Mouse (Mus musculus) embryo, embryonic 11 days (tissue): ENCODE results near the gene Epb41l2.
A peak's percentile ranks its signal among the peaks of the same experiment; 100 is the strongest.

ENCODE experiments used
- DNase-seq: peaks from one replicate; pipeline ENCODE4 v3.0.0-alpha.2; 2015

The Epb41l2 gene

DNA sequence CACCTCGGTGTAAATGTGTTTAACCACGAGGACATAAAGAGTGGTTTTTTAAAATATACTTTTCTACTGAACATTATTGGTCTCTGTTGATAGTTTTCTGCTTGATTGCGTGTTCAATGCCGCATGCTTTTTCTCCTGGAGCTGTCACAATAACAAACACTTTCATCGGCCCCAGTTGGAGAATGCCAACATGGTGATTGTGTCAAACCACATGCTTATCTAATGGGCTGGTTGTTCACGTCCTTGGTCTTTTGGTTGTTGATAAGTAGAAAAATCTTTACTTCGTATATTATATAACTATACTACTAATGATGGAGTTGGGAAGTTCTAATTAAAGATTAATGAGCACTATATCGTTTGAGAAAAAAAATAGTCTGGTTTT lies 78.7 kb downstream of the Epb41l2 start:
- no peak for DNase-seq

DNA sequence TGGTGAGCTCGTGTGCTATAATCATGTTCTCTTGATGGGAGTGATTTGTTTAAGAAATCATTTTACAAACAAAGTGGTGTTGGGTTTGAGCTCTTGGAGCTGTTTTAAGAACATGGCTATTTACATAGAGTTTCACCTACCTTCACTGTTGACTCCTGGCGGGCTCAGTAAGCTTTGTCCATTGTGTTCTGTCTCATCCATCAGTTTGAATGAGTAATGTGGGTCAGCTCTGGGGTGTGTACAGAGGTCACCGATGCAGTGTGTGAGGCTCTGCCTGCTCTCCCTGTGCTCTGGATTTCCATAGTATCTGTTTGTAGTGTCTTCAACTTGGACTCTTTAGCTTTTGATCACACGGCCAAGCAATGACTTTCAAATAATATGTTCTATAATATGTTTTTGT lies 79.6 kb downstream of the Epb41l2 start:
- no peak for DNase-seq

- DNase-seq, result no peak
Observed at GRCm38 (mm10) chr10:25439856-25440255, 80.3 kb downstream of the Epb41l2 start.

GRCm38 (mm10) chr10:25441405-25441804 lies 81.8 kb downstream of the Epb41l2 start:
- DNase-seq, result no peak

DNA sequence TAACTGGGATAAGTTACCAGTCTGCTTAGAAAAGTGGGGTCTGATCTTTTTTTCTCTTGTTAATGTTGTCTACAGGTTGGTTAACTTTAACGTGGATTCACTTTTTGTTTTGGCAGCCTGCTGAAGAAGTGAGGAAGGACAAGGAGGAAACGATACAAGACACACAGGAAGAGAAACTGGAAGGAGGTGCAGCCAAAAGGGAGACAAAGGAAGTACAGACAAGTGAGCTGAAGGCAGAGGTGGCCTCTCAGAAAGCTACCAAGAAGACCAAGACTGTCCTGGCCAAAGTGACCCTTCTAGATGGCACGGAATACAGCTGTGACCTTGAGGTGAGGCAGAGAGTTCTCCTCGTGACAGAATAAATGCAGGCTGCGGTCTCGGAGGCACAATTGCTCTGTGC lies 84.0 kb downstream of the Epb41l2 start:
- no peak for DNase-seq

GRCm38 (mm10) chr10:25444198-25444783 lies 84.7 kb downstream of the Epb41l2 start:
- no peak for DNase-seq

GRCm38 (mm10) chr10:25446953-25447525 lies 87.4 kb downstream of the Epb41l2 start:
- DNase-seq, result no peak

DNA sequence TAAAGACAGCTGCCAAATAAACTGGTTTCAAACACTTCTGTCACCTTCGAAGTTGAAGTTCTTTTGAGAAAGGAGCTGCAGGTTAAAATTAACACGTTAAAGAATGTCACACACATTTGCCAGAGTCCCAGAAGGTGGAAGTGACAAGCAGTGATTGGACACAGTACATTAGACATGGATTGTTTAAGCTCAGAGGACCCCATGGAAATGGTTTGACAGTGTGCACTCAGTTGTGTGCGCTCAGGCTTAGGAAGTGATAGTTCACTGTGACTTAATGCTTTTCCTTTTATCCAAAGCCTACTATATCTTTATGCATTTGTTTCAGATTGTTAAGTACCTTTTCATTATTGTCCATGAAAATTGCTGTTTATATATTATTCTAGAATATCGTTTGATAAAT lies 89.1 kb downstream of the Epb41l2 start:
- DNase-seq, result no peak

- no peak for DNase-seq
Observed at GRCm38 (mm10) chr10:25449312-25450020, 89.9 kb downstream of the Epb41l2 start.

- DNase-seq, result no peak
Observed at GRCm38 (mm10) chr10:25453150-25453549, 93.6 kb downstream of the Epb41l2 start.

DNA sequence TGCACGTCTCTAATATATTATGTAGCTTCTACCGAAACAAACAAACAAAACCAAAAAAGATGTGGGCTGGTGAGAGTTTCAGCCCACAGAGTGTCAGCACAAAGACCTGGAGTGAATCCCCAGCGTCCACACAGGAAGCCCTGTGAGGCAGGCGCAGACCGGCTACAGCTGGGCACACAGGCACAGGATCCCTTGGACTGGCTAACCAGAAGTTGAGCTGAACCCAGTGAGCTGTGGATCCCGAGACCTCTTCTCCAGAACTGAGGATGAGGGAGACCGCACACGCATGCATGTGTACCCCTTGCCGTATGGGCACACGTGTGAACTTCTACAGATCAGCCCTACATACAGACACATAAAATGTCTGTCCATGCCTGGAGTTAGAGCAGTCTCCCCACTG lies 94.2 kb downstream of the Epb41l2 start:
- no peak for DNase-seq

GRCm38 (mm10) chr10:25457118-25457517 lies 97.5 kb downstream of the Epb41l2 start:
- DNase-seq, result no peak

GRCm38 (mm10) chr10:25457996-25458395 lies 98.4 kb downstream of the Epb41l2 start:
- DNase-seq, result no peak

- no peak for DNase-seq
Observed at GRCm38 (mm10) chr10:25461832-25462231, 102.2 kb downstream of the Epb41l2 start.

DNA sequence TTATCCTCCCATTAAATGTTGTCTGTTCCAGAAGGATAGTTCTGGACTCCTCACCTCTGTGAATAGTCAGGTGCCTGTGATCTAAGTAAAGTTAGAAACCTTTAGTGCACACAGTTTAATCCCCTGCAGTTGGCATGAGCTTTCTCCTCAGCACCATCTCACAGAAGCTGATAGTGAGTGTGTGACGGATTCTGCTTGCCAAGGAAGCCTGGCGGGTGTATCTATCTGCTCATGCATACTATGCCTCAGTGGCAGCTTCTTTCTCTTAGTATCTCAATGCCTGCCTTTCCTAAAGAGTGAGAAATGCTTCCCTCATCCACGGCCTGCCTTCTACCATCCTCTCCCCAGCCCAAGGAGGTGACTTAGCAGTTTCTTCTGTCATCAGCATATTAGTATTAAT lies 103.1 kb downstream of the Epb41l2 start:
- DNase-seq, result no peak

DNA sequence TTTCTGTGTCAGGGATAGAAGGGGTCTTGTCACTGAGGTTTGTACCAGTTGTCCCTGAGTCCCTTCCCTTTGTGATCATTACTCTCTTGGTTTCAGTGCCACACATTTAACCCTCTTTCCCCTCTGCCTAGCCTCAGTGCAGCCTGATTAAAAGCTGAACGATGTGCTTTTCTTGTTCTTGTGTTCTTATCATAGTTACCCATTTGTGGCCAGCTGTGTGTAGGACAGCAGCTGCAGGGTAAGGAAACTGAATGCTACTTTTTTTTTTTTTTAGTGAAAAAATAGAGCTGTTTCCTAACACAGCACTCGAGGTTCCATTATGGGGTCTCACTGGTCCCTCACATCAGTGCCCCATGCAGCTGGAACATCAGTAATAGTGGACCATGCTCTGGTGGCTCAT lies 106.9 kb downstream of the Epb41l2 start:
- DNase-seq, result no peak

GRCm38 (mm10) chr10:25471944-25472343 lies 112.3 kb downstream of the Epb41l2 start:
- no peak for DNase-seq

DNA sequence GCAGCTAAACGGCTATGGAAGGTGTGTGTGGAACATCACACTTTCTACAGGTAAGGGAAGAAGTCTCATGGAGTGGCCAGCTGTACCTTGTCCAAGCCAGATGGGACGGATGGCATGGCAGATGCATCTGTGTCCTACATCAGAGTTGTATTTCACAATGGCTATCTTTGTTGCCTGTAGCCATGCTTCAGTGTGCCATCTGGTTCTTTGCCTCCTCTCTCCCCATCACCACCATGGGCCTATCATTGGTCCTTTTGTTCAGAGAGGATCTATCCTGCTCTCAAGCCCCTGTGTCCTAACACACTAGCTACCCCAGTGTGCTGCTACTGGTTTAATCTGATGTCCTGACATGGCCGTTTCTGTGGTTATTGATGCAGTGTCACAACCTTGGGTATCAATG lies 120.1 kb downstream of the Epb41l2 start:
- no peak for DNase-seq

DNA sequence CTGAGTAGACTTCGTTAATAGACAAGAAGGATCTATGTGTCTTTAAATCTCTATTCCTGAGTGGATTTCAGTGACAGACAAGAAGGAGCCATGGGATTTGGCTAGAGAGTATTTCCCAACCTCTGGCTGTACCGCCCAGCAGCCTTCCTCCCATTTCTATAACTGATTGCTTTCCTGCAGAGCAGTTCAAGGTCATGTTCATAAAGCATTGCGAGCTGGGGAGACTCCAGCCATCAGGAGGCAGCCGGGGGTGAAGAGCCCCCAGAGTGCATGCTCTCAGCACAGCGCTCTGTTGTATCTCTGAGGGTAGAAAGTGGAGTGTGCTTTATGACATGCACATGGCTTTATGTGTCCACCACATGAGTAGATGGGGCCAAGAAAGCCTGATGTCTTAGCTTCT lies 123.2 kb downstream of the Epb41l2 start:
- no peak for DNase-seq

- peak; percentile 71 for DNase-seq
Observed at GRCm38 (mm10) chr10:25488456-25488855, 128.9 kb downstream of the Epb41l2 start.

GRCm38 (mm10) chr10:25499323-25500071 lies 139.9 kb downstream of the Epb41l2 start:
- DNase-seq, result peak; percentile 27

DNA sequence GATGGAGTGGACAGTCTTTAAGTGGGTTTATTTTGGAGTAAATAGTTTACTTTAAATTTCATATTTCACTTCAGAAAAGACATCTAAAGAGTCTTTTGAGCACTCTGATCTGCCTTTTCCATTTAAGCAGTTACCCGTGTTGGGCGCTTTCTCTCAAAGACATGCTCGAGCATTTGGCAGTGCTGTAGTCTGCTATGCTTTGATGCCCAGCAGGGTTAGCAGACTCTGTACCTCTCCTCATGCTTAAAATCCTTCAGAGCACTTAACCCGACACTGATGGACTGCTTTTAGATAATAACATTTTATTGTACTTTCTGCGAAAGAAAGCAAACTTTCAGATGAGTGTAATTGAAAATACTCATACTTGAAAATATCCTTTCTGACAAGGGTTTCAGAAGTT lies 143.7 kb downstream of the Epb41l2 start:
- DNase-seq, result no peak

DNA sequence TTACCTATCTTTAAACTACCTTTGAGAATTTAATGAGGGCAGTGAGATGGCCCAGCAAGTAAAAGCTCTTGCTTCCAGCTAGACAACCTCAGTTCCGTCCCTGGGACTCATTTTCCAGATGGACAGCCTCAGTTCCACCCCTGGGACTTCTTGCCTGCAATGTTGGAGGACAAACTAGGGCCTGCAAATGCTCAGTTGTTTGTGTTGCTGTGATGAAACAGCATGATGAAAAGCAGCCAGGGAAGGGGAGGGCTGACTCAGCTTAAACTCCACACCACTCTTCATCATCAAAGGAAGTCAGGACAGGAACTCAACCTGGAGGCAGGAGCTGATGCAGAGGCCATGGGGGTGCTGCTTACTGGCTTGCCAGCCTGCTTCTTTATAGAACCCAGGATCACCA lies 154.2 kb downstream of the Epb41l2 start:
- no peak for DNase-seq

GRCm38 (mm10) chr10:25519954-25520353 lies 160.4 kb downstream of the Epb41l2 start:
- no peak for DNase-seq
